Mouse (Mus musculus) ovary, postnatal 10 days (tissue): ENCODE results near the gene Eno4.

Experiments used
- DNase-seq: peaks from one replicate; pipeline ENCODE4 v3.0.0; 2022; ENCODE audit warnings: low spot score

The Eno4 gene

GRCm38 (mm10) chr19:58975216-58975863 lies 32.1 kb downstream of the Eno4 start:
- DNase-seq = no peak

- DNase-seq = no peak
These were observed 35.4 kb downstream of the Eno4 start for GRCm38 (mm10) chr19:58978401-58979171.

GRCm38 (mm10) chr19:58979436-58980055 lies 36.3 kb downstream of the Eno4 start:
- DNase-seq = peak; percentile 4

GRCm38 (mm10) chr19:58980056-58980440 lies 36.8 kb downstream of the Eno4 start:
- DNase-seq = no peak

- DNase-seq = no peak
These were observed 38.3 kb downstream of the Eno4 start for GRCm38 (mm10) chr19:58981571-58981970.

GRCm38 (mm10) chr19:59002827-59003226 lies 59.6 kb downstream of the Eno4 start:
- no peak for DNase-seq

GRCm38 (mm10) chr19:59006577-59007340 lies 63.5 kb downstream of the Eno4 start:
- DNase-seq = no peak

GRCm38 (mm10) chr19:59010802-59011201 lies 67.6 kb downstream of the Eno4 start:
- no peak for DNase-seq
